Mouse (Mus musculus): ENCODE measurements around the gene Lexm.
A peak's percentile ranks its signal among the peaks of the same experiment; 100 is the strongest.

Lexm gene

DNA sequence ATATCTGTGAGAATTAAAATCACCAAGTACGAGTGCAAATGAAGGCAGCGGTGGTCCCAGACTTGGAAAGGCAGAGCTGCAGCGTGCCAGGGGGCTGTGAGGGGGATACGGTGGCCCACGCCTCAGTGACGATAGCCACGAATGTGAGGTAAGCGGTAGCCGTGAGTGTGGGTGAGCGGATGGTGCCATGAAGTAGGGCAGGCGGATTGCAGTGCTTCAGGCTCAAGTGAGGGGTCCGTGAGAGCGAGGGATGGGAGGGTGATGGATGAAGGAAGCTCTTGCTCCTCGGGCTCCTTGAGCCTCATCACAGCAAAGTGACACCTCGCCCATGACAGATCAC lies 35.2 kb downstream of the Lexm start:
- no peak for DNase-seq (ENCODE audit: low spot score)

DNA sequence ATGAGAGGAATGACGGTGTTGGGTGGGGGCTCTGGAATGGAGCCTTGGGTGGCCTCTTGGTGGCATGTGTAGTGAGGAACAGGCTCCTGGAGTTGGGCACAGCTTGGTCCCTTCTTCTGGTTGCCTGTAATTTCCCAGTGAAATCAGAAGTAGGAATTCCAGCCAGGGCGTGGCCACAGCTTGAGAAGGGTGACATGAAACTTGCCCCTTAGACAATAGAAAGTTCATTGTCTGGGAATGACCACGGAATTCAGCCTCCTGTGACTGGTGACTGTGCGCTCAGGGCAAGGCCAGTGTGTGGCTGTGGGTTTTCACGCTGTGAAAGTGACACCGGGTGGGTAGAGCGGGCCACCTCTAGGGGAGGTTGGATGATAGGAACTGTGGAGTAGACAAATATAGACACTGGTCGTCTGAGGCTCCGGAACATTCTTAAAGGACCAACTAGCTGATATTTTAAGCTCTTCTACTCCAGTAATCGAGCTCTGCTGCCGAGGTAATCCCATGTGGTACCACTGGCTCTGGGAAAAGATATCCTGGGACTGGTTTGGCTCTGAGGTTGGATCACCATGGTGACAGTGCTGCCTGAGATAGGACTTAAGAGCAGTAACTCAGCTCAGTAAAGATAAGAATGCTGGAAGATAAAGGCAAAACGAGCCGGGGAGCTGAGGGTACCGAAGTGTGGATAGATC lies 35.7 kb downstream of the Lexm start:
- no peak for DNase-seq (ENCODE audit: low spot score)

GRCm38 (mm10) chr4:106577511-106577910 lies 39.5 kb downstream of the Lexm start:
- DNase-seq (ENCODE audit: low spot score): no peak

DNA sequence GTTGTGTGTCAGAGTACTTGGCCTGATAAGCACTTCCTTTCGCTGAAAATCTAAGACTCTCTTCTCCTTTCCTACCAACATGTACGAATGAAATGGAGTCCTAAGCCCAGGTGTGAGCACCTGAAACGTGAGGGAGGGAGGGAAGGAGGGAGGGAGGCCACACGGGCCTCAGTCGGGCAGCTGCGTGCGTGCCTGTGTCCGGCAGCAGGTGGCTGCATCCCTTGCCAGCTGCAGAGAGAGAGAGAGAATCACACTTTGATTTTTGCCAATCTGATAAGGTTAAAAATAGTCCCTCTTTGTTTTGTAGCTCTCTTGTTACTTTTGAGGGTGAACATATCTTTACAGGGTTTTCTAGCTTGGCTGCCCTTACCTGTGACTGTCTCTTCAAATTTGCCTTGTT lies 42.0 kb downstream of the Lexm start:
- no peak for DNase-seq (ENCODE audit: low spot score)

- no peak for DNase-seq (ENCODE audit: low spot score)
These were observed 45.8 kb downstream of the Lexm start for GRCm38 (mm10) chr4:106571081-106571724.

DNA sequence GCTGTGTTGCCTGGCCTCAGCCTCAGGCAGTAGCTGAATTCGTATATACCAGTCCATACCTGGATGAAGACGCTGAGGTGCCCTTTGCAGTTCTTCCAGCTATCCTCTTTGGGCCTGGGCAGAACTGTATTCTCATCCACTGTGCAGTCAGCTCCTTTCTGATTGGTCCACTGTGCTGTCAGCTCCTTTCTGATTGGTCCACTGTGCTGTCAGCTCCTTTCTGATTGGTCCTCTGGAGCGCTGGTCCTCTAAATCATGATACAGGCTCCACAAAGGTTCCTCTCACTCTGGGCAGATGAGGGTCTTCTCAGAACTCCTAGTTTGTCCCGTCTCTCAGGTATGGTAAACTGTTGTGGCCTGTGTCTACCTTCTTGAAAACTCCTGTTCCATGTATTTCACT lies 47.4 kb downstream of the Lexm start:
- DNase-seq (ENCODE audit: low spot score): peak; percentile 17

GRCm38 (mm10) chr4:106564161-106564560 lies 52.9 kb downstream of the Lexm start:
- DNase-seq (ENCODE audit: low spot score): no peak

DNA sequence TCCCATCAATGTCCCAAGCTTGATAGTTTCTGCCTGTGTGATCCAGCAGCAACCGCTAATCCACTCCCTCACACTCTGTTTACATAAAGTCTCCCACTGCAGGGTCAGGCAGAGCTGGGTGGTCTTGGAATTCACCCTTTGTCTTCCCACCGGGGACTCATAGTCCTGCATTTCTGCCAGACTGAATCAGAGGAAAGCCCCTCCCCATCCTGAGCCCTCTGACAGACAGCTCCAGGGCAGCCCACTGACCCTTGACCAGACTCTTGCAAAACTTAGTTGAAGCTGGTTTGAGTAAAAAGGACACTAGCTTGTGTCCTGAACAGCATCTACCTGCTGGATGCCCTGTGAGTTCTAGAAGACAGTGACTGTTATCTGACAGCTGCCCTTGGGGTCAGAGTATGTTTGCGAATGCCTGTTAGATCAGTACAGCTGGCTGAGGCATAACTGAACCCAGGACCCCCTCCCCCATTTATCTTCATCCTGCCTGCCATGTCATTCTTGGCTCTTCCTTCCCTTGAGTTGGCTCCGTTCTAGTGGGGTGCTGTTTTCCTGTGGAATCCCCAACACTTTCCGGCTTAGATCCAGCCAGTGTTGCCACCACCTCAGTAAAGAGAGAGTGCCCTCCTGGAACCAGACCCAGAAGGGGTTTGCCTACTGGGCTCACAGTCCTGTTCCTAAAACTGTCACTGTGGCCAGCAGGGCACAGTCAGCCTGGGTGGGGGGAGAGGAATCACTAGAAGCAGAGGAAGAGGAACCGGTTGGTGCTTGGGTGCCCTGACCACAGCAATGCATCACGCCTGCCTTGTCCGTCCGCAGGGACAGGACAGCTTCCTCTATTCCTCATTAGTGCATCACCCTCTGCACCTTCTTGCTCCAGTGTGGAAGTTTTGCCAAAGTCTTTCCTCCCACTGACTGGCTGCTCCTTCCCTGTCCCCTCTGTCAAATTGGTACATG lies 53.9 kb downstream of the Lexm start:
- DNase-seq (ENCODE audit: low spot score): peak; percentile 76

GRCm38 (mm10) chr4:106562006-106562405 lies 55.0 kb downstream of the Lexm start:
- DNase-seq (ENCODE audit: low spot score): peak; percentile 17

GRCm38 (mm10) chr4:106560846-106561781 lies 55.9 kb downstream of the Lexm start, which contains the start of gene Dhcr24:
TSS of gene Dhcr24 (plus strand) at chr4:106561038.
- peak; percentile 98 for DNase-seq (ENCODE audit: low spot score)

GRCm38 (mm10) chr4:106560213-106560845 lies 56.7 kb downstream of the Lexm start:
- DNase-seq (ENCODE audit: low spot score): peak; percentile 61

DNA sequence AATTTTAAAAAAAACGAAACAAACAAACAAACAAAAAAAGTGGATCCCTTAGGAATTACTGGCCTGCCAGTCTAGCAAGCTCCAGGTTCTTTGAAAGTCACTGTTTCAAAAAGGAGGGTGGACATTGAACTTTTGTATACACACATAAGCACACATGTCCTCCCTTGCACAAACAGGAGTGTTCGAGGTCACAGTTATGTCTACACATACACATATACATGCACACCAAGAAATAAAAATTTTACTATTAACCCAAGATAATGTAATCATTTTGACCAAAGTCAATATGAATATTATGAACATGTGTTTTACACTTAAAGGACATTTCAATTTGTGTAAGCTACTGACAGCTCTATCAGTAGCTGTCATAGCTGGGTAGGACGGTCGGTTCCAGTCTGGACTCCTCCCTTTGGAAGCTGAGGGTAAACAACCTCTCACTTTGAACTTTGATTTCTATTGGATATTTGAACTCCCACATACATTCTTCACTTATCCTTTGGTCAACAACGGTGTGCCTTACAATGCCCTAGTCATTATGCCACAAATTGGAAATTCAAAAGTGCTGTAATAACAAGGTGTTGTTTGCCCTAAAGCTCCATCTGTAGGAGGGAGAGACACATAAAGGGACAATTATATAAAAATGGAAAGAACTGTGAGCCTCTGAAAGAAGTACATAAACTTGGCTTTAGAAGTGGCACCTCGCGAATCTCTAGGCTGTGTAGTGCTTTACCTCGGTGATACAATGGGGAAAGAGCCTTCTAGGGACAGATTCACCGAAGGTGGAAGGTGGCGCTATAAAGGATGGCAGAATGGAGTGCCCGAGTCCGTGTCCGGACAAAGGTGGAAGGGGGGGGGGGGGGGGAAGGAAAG lies 57.5 kb downstream of the Lexm start:
- peak; percentile 41 for DNase-seq (ENCODE audit: low spot score)

DNA sequence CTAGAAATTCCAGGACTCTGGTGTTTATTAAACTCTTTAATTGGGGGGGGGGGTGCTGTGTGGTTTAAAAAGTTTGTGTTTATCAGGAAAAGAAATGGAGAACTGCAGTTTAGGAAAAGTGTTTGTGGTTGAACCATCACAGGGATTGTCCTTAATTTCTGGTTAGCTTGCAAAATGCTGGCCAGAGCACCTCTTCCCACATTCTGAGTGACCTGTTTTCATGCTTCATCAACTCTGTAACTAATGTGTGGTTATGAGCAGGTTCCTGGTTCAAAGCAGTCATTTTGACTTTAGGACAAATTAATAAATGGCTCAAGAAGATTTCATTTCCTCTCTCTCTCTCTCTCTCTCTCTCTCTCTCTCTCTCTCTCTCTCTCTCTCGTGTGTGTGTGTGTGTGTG lies 59.1 kb downstream of the Lexm start:
- no peak for DNase-seq (ENCODE audit: low spot score)

GRCm38 (mm10) chr4:106557262-106557661 lies 59.8 kb downstream of the Lexm start:
- DNase-seq (ENCODE audit: low spot score): no peak

DNA sequence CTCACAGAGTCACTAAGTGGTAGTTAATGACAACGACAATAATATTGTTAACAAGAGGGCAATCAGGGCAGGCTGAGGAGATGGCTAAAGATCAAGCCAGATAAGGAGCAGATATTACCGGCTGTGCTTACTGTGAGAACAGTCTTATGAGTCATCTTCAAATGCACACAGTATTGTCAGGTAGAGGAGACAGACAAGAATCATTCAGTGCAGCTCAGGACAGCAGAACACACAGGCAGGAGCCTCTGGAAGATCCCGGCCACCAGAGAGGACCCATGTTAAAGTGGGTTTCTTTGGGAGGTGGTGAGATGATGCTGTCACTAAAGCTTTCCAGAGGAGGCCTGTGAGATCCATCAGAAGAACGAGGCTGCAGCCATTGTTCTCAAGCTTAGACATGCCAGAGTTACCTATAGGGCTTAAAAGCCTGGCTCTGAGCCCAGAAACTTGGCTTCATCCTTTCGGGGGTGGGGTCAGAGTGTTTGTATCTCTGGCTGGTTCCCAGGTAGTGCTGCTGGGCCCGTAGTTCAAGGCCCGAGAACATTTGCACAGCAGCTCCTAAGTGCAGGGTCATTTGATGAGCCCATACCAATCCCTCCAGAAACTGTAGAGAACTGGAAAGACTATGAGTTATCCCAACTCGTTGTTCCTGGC lies 66.4 kb downstream of the Lexm start:
- no peak for DNase-seq (ENCODE audit: low spot score)

DNA sequence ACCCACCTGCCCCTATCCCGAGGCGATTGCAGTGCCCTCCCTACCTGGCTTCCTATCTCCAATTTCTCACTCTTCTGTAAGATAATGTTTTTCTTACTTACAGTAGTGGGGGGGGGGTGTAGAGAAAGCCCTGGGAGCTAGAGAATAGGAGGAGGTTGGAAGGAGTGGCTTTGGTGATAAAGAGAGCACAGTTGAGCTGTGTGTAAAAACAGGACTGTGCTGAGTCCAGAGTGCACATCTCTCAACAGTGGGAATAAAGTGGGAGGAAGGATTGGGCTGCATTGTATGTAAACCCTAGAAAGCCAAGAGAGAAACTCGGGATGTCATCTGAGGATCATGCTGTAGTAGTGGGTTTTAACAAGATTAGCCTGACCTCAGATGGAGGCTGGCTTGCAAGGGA lies 68.9 kb downstream of the Lexm start:
- no peak for DNase-seq (ENCODE audit: low spot score)

GRCm38 (mm10) chr4:106546896-106547295 lies 70.1 kb downstream of the Lexm start:
- DNase-seq (ENCODE audit: low spot score): no peak

GRCm38 (mm10) chr4:106545817-106546373 lies 71.1 kb downstream of the Lexm start:
- peak; percentile 51 for DNase-seq (ENCODE audit: low spot score)

DNA sequence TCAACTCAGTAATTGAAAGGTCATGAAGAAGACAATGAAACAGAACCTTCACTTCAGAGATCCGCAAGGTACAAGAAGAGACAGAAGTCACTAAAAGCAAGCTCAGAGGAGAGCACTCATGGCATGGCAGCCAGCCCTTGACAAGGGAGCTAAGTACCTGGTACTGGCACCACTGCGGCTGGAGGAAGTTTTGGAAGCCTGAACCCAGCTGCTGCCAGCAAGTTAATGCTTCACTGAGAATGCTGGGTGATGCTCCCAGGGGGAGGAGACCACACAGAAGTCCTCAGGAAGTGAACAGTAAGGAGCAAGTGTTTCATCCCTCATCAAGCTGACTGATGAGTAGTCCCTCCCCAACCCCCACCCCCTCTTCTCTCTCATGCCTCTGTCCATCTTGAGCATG lies 74.8 kb downstream of the Lexm start:
- no peak for DNase-seq (ENCODE audit: low spot score)

Data from embryo, embryonic 10 days (tissue).